Mouse (Mus musculus): Measurements from ENCODE around the gene Cnot11. TPM values are rescaled to one million over a fixed set of nuclear protein-coding genes. Genes with fewer than 3 reads are reported as not detected.
"Not testable (repeated sequence)": the region's sequence is repeated elsewhere in the genome, so short reads cannot be mapped to it uniquely, and the experiment has no call there.

Cnot11 gene
- polyA plus RNA-seq, 1 experiment, result 17.8 TPM

DNA sequence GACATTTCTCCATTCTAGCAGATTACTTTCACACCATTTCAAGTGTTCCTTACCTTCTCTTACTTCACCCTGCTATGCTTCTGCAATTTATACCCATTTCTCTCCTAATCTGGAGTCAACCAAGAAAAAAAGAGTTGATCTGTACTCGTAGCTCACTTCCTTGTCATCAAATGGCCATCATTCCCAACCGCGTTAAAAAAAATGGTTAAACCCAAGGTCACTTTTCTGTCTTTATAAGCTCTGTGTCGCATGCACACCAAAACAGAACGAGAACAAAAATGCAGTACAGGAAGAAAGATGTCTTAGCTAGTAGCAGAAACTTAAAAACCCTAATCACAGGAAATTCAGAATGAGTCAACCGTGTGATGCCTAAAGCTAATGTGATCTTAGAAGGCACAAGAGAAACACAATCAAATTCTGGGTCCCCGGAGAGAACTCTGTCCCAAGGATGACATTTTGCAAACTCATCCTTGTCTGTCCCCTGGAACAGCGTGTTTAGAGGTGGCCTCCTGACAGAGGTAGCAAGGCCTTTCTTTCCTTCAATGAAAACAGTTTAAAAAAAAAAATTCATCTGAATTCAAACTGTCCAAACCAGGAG is 41.1 kb downstream of the Cnot11 start:
- peaks cover 2% of the 10 kb centered on the region; the same call in 1 of the 2 replicates for H3K4me1 ChIP-seq (ENCODE audit: control insufficient read depth, insufficient read depth, low read length)
- TF ChIP-seq POLR2A (IDR thresholded peaks at IDR 0.05; ENCODE audit: borderline replicate concordance, extremely low read depth, low read depth, low read length) (no peak), CTCF (IDR thresholded peaks at IDR 0.05; ENCODE audit: insufficient read depth, low read length) (no peak)
- no peak for DNase-seq
- 26% methylated on average over 8 of the region's 8 CpGs for WGBS
- peak overlapping the region; percentile 88 for H3K4me3 ChIP-seq (replicated peaks; ENCODE audit: extremely low read depth, low read depth, low read length)

DNA sequence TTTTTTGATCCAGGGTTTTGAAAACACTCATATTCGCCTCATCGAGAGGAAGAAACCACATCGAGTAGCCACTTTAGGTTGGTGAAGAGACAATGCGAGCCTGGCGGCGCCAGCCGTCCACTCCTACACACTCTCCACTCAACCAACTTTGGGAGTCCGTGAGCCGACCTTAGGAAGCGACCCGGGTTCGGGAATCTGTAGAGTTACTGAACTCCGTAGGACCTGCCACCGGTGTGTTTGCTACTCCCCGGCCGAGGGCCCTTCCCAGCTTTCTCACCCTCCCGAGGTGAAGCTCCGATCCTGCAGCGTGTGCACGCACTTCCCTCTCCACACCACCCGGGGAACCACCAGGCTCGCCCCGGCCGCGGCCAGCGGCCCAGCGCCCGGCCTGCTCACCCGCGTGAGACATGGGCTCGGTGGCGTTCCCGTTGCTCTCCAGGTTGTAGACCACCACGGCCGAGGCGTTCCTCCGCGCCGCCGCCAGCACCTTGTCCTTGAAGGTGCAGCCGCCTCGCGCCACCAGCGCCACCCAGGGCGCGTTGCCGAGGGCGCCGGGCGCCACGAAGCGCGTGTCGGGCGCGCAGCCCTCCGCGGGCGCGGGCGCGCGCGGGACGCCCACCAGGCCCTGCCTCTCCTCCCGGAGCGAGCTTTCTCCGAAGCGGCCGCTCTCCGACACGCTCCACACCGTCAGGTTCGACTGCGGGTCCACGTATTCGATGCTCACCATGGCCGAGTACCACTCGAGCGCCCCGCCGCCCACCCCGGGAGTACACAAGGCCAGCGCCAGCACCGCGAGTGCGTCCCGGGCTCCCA is 41.8 kb downstream of the Cnot11 start:
- under 1% methylated on average over 88 of the region's 88 CpGs for WGBS
- H3K4me1 ChIP-seq (ENCODE audit: control insufficient read depth, insufficient read depth, low read length), result peaks cover 2% of the 10 kb centered on the region; the same call in 1 of the 2 replicates
- peak; percentile 74 for DNase-seq
- H3K4me3 ChIP-seq (replicated peaks; ENCODE audit: extremely low read depth, low read depth, low read length), result peak overlapping the region; percentile 88
- TF ChIP-seq POLR2A (IDR thresholded peaks at IDR 0.05; ENCODE audit: borderline replicate concordance, extremely low read depth, low read depth, low read length) (no peak), CTCF (IDR thresholded peaks at IDR 0.05; ENCODE audit: insufficient read depth, low read length) (no peak)

GRCm38 (mm10) chr1:39577253-39577705 is 42.5 kb downstream of the Cnot11 start, which contains the start of gene Rnf149:
TSS of gene Rnf149 (minus strand) at chr1:39577405.
- H3K4me3 ChIP-seq (replicated peaks; ENCODE audit: extremely low read depth, low read depth, low read length), result peak within 1 kb of the TSS; percentile 88
- peak; percentile 97 for DNase-seq
- peaks cover 2% of the 10 kb centered on the region; the same call in 1 of the 2 replicates for H3K4me1 ChIP-seq (ENCODE audit: control insufficient read depth, insufficient read depth, low read length)
- TF ChIP-seq CTCF (IDR thresholded peaks at IDR 0.05; ENCODE audit: insufficient read depth, low read length) (no peak), POLR2A (IDR thresholded peaks at IDR 0.05; ENCODE audit: borderline replicate concordance, extremely low read depth, low read depth, low read length) (peak; percentile 59; the same call in 1 of the 2 replicates)
- WGBS, result 1% methylated on average over 49 of the region's 49 CpGs

DNA sequence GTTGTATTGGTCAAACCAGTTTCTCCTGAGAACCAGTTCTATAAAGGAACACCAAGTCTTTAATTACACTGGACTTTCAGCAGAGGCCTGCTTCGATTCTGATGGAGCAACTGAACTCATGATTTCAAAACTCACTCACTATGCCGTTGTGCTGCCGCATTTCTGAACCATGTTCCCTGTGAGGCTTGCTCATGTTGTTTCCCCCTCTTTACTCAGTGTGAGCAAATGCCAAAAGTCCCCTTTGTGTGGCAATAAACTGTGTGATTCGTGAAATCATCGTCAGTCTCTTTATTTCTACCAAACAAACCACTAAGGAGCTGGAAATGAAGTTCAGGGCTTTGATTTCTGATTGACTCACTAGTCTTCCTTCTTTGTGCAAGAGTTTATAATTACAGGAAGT is 43.7 kb downstream of the Cnot11 start:
- H3K4me1 ChIP-seq (ENCODE audit: control insufficient read depth, insufficient read depth, low read length), result peaks cover 2% of the 10 kb centered on the region; the same call in 1 of the 2 replicates
- H3K4me3 ChIP-seq (replicated peaks; ENCODE audit: extremely low read depth, low read depth, low read length), result no peak overlapping the region
- WGBS, result 57% methylated on average over 5 of the region's 5 CpGs
- TF ChIP-seq CTCF (IDR thresholded peaks at IDR 0.05; ENCODE audit: insufficient read depth, low read length) (no peak), POLR2A (IDR thresholded peaks at IDR 0.05; ENCODE audit: borderline replicate concordance, extremely low read depth, low read depth, low read length) (no peak)
- no peak for DNase-seq

DNA sequence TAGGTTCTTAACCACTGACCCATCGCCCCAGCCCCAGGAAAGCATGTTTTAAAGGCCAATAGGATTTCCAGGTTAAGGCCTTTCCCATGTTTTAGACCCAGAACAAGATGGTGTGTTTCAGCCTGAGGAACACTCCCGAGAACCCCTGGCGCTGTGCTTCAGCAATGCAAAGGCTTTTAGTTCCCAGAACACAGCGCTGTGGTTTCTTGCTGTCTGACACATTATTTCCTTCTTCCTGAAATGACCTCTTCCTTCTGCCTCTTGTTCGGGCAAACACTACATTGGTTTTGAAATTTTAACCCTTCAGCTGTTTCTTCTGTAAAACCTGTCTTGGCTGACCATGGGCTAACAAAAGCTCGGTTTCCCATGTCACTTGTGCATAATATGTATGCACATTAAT is 44.3 kb downstream of the Cnot11 start:
- no peak overlapping the region for H3K4me3 ChIP-seq (replicated peaks; ENCODE audit: extremely low read depth, low read depth, low read length)
- DNase-seq, result no peak
- 51% methylated on average over 6 of the region's 6 CpGs for WGBS
- H3K4me1 ChIP-seq (ENCODE audit: control insufficient read depth, insufficient read depth, low read length), result peaks cover 2% of the 10 kb centered on the region; the same call in 1 of the 2 replicates
- no peak for TF ChIP-seq CTCF (IDR thresholded peaks at IDR 0.05; ENCODE audit: insufficient read depth, low read length)

DNA sequence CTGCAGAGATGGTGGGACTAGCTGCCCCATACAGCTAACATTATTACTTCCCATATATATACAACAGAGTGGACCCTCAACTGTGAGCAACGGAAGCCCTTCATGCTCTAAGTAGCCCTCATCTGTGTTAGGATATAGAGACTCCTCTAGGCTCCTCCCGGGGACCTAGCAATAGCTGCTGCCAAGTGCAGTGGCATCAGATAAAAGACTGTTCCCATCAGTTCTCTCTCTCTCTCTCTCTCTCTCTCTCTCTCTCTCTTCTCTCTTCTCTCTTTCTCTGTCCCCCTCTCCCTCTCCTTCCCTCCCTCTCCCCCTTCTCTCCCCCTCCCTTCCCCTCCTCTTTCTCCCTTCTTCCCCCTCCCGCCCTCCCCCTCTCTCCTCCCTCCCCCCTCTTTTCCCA is 46.4 kb downstream of the Cnot11 start:
- H3K4me3 ChIP-seq (replicated peaks; ENCODE audit: extremely low read depth, low read depth, low read length), result no peak overlapping the region
- H3K4me1 ChIP-seq (ENCODE audit: control insufficient read depth, insufficient read depth, low read length), result peaks cover under 1% of the 10 kb centered on the region; the same call in 1 of the 2 replicates
- no peak for TF ChIP-seq POLR2A (IDR thresholded peaks at IDR 0.05; ENCODE audit: borderline replicate concordance, extremely low read depth, low read depth, low read length)
- no peak for TF ChIP-seq CTCF (IDR thresholded peaks at IDR 0.05; ENCODE audit: insufficient read depth, low read length)
- DNase-seq, result no peak
- 67% methylated on average over 2 of the region's 3 CpGs for WGBS

DNA sequence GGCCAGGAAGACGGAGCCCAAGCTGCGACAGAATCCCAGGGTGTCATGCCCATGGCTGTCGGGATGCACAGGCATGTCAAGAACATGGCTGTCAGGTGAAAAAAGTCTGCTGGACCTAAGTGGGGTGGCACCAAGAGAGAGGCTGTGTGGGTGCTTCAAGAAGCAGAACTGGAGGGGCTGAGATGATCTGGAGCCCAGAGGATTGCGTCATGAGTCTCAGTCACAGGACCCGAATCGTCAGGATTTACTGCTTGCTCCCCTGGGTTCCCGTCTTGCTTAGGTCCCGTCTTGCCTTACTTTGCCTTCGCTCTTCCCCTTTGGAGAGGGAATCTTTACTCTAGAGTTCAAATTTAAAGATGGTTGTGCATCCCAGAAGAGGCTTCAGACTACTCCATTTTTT is 48.4 kb downstream of the Cnot11 start:
- H3K4me1 ChIP-seq (ENCODE audit: control insufficient read depth, insufficient read depth, low read length), result no peaks in the 10 kb centered on the region
- WGBS, result 78% methylated on average over 9 of the region's 9 CpGs
- TF ChIP-seq CTCF (IDR thresholded peaks at IDR 0.05; ENCODE audit: insufficient read depth, low read length), result no peak
- TF ChIP-seq POLR2A (IDR thresholded peaks at IDR 0.05; ENCODE audit: borderline replicate concordance, extremely low read depth, low read depth, low read length), result no peak
- no peak for DNase-seq
- H3K4me3 ChIP-seq (replicated peaks; ENCODE audit: extremely low read depth, low read depth, low read length), result no peak overlapping the region

- TF ChIP-seq POLR2A (IDR thresholded peaks at IDR 0.05; ENCODE audit: borderline replicate concordance, extremely low read depth, low read depth, low read length) (no peak), CTCF (IDR thresholded peaks at IDR 0.05; ENCODE audit: insufficient read depth, low read length) (no peak)
- WGBS, result 72% methylated on average over 9 of the region's 9 CpGs
- H3K4me1 ChIP-seq (ENCODE audit: control insufficient read depth, insufficient read depth, low read length), result no peaks in the 10 kb centered on the region
- no peak for DNase-seq
- H3K4me3 ChIP-seq (replicated peaks; ENCODE audit: extremely low read depth, low read depth, low read length), result no peak overlapping the region
These were observed 50.6 kb downstream of the Cnot11 start for GRCm38 (mm10) chr1:39585416-39585815.

- TF ChIP-seq POLR2A (IDR thresholded peaks at IDR 0.05; ENCODE audit: borderline replicate concordance, extremely low read depth, low read depth, low read length) (no peak), CTCF (IDR thresholded peaks at IDR 0.05; ENCODE audit: insufficient read depth, low read length) (no peak)
- no peak for DNase-seq
- WGBS, result 69% methylated on average over 5 of the region's 5 CpGs
- Histone ChIP-seq H3K4me3 (replicated peaks; ENCODE audit: extremely low read depth, low read depth, low read length) (no peak overlapping the region), H3K4me1 (ENCODE audit: control insufficient read depth, insufficient read depth, low read length) (no peaks in the 10 kb centered on the region)
These were observed 55.4 kb downstream of the Cnot11 start for GRCm38 (mm10) chr1:39590193-39590592.

- not testable (repeated sequence) for H3K4me1 ChIP-seq (ENCODE audit: control insufficient read depth, insufficient read depth, low read length); DNase-seq; H3K4me3 ChIP-seq (replicated peaks; ENCODE audit: extremely low read depth, low read depth, low read length)
- WGBS, result 69% methylated on average over 1 of the region's 1 CpGs
These were observed 56.8 kb downstream of the Cnot11 start for GRCm38 (mm10) chr1:39591557-39591956.
